Mouse (Mus musculus) heart, postnatal 0 days (tissue): ENCODE measurements around the gene Macrod1.

Experiments used
- CTCF ChIP-seq: IDR thresholded peaks from 2 replicates; pipeline ENCODE4 v1.5.1; 2016; ENCODE audit warnings: antibody characterized with exemption, control low read depth, low read depth
- EP300 ChIP-seq: IDR thresholded peaks from 2 replicates; pipeline ENCODE4 v1.6.1; 2016; ENCODE audit warnings: antibody characterized with exemption, low read depth

GRCm38 (mm10) chr19:7135525-7135924, 78.9 kb downstream of the Macrod1 start:
- TF ChIP-seq CTCF: no peak
- no peak for TF ChIP-seq EP300
